Mouse (Mus musculus) right cerebral cortex, postnatal 4 days (tissue): ENCODE data around the gene Sytl2.
A peak's percentile ranks its signal among the peaks of the same experiment; 100 is the strongest.

Experiments used
- DNase-seq: peaks from one replicate; pipeline ENCODE4 v3.0.0-alpha.2; 2022

Sytl2 gene

DNA sequence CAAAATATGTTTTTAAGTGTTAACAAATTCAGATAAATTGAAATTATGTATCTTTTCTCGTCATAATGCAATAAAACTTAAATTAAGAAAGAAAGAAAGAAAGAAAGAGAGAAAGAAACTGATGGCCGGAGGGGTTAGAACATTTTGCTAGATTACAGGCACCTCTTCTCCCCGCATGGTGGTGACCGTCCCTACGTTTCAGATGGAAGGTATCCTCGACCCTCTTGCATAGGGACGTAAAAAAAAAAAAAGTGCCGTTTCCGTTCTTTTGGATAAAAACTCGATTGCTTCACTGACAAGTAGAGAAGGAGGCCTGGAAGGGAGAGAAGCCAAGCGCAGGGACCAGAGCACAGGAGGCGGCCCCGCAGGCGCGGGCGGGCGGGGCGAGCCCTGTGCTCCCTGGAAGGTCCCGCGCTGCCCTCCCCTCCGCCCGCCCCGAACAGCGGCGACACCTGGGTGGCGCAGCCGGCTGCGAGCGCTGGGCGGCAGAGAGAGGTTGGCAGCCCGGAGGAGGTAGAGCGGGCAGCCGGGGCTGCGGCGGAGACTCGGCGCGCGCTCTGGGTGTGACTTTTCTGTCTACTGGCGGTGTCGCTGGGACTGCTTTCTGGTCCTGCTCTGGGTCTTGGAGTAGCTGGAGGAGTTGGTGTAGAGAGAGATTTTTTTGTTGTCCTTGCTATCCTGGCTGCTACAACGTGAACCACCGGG, at the start of gene Sytl2:
TSS of gene Sytl2 (plus strand) at position 311 of the 705 bp plus-strand sequence.
- DNase-seq = peak; percentile 35

DNA sequence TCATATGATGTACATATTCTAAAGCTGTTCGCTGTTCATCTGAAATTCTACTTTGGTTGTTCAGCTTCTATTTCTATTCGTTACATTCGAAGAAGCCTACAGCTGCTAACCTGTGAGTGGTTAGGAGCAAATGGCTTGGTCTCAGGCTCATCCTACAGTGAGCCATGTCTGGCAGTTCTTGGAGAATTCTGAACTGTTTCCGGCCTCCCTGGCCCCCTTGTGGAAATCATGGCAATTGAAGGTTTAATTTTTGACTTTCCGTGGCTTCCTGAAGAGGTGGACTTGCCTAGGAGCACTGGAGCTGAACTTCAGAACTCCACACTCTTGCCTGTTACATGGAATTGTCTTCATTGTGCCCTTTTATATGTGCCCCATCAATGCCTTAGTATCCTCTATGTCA, 49.1 kb upstream of the Sytl2 start:
- DNase-seq = no peak

DNA sequence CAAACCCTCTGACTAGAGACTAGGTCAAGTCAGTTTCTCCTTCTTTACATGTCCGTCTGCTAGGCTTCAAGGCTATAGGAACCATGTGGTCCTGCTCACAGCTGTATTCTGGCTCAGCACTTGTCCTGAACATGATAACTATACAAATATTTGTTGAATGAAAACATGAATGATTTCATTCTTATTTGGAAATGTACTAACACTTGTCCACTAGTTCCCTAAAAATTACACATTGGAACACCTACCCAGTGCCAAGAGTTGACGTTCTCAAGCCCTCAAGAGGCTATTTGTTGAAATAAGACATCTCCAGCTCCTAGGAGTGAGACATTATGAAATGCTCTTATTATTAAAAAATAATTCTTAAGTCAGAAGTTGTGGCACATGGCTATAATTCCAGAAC, 43.4 kb upstream of the Sytl2 start:
- no peak for DNase-seq

DNA sequence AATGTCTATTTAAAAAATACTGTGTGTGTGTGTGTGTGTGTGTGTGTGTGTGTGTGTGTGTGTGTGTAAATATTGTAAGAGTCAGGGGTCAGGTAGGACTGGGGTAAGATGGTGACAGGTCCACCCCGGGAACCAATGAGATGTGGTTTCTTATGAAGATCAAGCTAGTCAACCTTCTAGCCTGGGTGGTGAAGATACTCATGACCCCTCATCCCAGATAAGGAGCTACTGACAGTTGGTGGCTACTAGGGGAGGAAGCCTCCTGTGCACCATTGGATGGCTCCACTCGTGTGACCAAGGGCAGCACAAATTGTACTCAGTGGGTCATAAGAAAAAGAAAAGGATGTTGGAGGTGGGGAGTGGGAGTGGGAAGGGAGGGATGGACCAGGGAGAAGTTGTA, 42.2 kb upstream of the Sytl2 start:
- DNase-seq = no peak

DNA sequence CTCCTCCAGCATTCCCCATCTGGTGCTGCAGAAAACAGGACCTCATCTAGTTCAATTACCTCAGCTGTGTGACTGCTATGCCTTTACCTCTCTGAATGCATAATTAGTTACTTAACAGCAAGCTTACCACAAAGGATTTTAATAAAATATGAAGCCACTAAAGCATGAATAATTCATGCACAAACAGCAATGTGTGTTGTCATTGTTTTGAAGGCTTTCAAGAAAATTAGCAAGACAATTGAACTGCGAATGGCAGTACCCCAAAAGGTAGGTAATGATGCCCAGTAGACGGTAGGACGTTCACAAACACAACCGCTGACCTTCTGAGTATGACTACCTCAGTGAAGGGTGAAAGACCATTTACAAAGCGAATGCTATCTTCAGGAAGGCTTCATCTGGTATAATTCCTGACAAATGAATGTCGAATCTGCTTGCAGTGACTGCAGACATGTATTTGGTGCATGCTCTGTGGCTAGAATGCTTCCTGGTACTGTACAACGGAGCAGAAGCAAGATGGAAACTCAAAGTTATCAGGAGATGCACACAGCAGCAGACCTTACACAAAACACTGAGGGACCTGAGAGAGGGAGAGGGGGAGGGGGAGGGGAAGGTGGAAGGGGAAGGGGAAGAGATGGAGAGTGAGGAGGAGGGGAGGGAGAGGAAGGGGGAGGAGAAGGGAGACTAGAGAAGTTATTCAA, 40.0 kb upstream of the Sytl2 start:
- no peak for DNase-seq

DNA sequence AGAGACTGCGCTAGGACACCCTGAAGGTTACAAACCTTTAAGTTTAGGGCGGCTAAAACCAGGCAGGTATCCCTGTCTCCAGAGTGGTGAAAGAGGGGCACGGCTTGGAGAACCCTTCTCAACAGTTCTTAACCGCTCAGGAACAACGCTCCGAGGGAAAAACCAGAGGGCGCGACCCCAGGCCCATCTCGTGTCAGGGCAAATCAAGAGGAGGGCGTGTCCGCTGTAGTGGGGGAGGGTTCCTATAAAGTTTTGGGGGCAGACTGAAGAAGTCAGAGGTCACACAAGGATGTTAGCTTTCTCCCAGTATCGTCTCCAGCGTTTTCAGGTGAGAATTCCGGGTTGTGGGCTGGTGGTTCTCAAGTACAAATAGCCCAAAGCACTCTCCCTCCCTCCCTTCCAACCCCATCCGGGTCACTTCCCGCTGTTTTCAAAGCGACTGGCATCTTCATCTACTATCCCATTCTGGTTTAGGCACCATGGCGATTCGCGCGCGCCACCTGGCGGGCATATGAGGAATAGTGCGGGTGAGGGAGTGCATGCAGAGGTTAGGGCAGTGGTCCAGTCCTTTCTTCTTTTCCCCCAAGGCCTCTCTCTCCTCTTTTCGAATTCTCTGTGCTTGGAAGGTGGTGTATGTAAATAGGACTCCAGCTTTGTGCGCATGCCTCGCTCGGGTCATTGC, 36.6 kb upstream of the Sytl2 start, which contains the start of gene Ccdc83:
TSS of gene Ccdc83 (minus strand) at position 489 of the 682 bp plus-strand sequence.
- DNase-seq = peak; percentile 71

- no peak for DNase-seq
Measured at GRCm38 (mm10) chr7:90270141-90270540, 31.9 kb upstream of the Sytl2 start.

DNA sequence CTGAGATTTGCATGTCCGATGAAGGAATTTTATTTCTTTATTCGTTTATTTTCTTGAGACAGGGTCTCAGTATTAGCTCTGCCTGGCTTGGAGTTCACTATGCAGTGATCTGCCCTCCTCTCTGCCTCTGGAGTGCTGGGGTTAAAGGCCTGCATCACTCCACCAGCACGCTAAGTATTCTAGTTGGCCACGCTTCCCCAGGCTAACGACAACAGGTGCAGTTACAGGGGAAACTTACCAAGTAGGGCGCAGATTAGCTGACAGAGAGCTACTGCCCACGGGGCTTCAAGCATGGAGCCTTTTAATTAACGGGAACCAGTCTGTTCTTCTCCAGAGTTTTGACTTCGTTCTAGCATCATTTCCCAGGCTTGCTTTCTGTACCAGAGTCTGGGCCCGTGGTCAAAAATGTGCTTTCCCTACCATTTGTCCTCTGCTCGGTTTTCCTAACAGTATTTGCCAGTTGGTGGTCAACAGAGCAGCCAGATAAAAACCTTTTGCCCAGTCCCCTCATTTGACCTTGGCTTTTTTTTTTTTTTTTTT, 27.4 kb upstream of the Sytl2 start:
- DNase-seq = no peak

DNA sequence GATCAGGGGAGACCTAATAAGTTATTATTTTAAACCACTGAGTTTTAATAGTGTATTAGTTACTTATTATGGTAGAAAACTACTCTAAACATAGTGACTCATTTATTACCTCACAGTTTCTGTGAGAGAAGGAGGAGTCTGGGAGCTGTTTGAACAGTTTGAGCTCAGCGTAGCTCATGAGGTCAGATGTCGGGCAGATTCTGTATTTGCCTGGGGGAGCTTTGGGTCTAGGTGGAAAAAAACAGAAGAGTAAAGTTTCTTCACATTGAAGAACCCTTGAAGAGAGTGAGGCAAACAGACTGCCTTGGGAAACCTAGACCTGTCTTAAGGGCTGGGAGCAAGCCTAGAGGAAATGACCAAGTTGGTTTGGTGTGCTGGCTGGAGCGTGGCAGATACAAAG, 24.8 kb upstream of the Sytl2 start:
- DNase-seq = no peak

GRCm38 (mm10) chr7:90277769-90278168, 24.3 kb upstream of the Sytl2 start:
- no peak for DNase-seq

GRCm38 (mm10) chr7:90279136-90279535, 22.9 kb upstream of the Sytl2 start:
- DNase-seq = no peak

GRCm38 (mm10) chr7:90280274-90280875, 21.7 kb upstream of the Sytl2 start:
- DNase-seq = peak; percentile 19

- no peak for DNase-seq
Measured at GRCm38 (mm10) chr7:90280878-90281277, 21.2 kb upstream of the Sytl2 start.

DNA sequence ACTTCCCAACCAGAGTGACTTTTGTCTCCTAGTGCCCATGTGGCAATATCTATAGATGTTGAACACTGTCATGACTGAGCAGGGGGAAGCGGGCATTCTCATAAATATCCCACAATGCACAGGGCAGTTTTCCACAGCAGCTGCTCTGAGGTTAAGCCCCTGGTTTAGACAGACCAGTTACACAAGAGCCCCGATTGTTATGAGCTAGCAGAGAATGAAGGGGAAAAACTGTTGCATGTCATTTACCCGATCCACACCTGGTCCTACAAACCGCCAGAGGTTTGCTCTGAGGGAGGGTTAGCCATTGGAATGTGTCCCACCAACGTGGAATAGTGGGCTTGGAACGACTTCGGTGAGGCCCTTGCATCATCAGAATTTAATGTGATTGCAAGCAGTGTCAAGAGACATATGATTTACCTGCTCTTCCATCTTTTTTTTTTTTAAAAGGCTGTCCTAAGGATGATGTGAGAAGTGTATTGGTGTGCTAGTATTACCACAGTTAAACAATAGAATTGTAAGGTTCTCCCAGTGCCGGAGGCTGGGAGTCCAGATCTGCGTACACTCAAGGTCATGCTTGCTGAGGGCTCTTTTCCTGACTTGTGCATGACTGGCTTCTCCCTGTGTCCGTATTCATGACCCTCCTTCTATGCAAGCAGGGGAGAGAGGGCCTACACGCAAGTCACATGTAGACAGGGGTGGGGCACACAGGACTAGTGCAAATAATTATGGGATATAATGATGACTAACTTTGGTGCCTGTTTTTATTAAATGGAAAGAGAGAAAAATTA, 20.1 kb upstream of the Sytl2 start:
- DNase-seq = no peak

GRCm38 (mm10) chr7:90282786-90283185, 19.3 kb upstream of the Sytl2 start:
- DNase-seq = no peak

GRCm38 (mm10) chr7:90284793-90285192, 17.3 kb upstream of the Sytl2 start:
- DNase-seq = no peak

DNA sequence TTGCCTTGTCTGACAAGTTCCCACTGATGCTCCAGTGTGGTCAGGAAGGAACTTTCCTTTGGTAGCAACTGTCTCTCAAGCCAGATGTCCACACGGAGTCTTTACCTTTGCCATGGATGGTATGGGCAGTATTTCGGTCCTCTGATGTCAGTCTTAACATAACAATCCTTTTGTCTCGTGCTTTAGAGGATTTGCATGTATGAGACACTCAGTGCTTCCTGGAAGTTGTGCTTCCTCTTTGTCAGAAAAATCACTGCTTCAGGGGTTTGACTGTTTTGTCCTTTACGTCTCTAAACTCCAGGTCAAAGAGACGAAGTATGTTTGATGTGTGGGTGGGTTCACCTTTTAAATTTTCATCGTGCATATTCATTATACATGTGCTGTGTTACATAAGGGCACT, 10.2 kb upstream of the Sytl2 start:
- no peak for DNase-seq

DNA sequence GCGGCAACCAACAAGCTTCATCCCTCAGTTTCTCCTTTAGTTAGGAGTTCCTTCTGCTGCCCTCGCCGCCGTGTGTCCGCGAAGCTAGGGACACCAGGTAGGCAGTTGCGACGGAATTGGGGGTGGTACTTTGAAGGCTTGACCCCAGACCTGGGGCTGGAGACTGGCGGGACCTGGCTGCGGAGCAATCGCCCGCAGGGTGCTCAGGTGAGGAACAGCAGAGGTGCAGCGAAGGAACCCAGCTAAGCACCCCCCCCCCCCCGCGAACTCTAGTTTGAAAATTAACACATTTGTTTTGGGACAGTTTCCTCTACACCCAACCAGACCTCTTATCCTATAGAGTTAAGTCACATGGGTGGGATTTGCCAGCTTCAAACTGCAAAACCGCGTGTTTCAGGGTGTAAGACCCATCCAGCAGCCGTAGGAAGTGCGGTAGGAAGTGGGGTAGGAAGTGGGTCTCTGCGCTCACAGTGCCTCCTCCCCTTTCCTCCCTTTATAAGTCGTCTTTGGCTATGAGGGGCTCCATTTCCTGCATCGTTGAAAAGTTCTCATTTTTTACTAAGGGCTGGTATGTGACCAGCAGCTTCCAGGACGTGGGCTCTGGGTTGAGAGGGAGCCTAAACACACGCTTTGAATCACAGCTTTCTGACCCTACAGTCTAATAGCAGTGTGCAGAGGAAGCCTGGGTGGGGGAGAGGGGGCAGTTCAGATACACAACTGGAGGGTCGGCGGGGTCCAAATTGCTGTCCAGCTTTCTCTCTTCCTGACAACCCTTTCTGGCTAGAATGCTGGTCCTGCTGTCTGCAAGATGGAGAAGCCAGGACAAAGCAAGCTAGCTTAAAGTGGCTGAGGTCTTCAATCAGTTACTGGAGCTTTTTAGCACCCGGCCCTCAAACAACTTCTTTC, 848 bp downstream of the Sytl2 start:
- no peak for DNase-seq

GRCm38 (mm10) chr7:90306079-90306478, 4.0 kb downstream of the Sytl2 start:
- DNase-seq = no peak

GRCm38 (mm10) chr7:90306968-90307367, 4.9 kb downstream of the Sytl2 start:
- DNase-seq = no peak

GRCm38 (mm10) chr7:90308003-90308402, 6.0 kb downstream of the Sytl2 start:
- no peak for DNase-seq
